Mouse (Mus musculus): Measurements from ENCODE around the gene Rap2b. TPM values are rescaled to one million over a fixed set of nuclear protein-coding genes. Genes with fewer than 3 reads are reported as not detected.

Gene Rap2b
- total RNA-seq, 2 experiments from 2014 or later, result 41.9 to 42.0 TPM

- no peak for DNase-seq
Measured at GRCm38 (mm10) chr3:61391564-61391963, 30.1 kb downstream of the Rap2b start.

- DNase-seq, result no peak
Measured at GRCm38 (mm10) chr3:61392881-61393280, 31.4 kb downstream of the Rap2b start.

- DNase-seq, result no peak
Measured at GRCm38 (mm10) chr3:61393520-61393919, 32.1 kb downstream of the Rap2b start.

GRCm38 (mm10) chr3:61395382-61395781 lies 33.9 kb downstream of the Rap2b start:
- no peak for DNase-seq

- DNase-seq, result no peak
Measured at GRCm38 (mm10) chr3:61396728-61397127, 35.3 kb downstream of the Rap2b start.

GRCm38 (mm10) chr3:61400823-61401387 lies 39.5 kb downstream of the Rap2b start:
- DNase-seq, result no peak

- no peak for DNase-seq
Measured at GRCm38 (mm10) chr3:61406921-61407320, 45.5 kb downstream of the Rap2b start.

- DNase-seq, result no peak
Measured at GRCm38 (mm10) chr3:61409683-61410082, 48.2 kb downstream of the Rap2b start.

GRCm38 (mm10) chr3:61415883-61416282 lies 54.4 kb downstream of the Rap2b start:
- no peak for DNase-seq

Other genes starting within 250 kb of the Rap2b start
- gene B430305J03Rik, start 4.3 kb downstream of the Rap2b start, total RNA-seq (2021), result 1 to 10 TPM; 2.4 to 2.7 TPM